Mouse (Mus musculus) heart, embryonic 12.5 days (tissue): ENCODE results near the gene Tbc1d21. TPM values are rescaled to one million over a fixed set of nuclear protein-coding genes. Genes with fewer than 3 reads are reported as not detected.

Source experiments
- ATAC-seq: fragments of 200-750 bp; cut with Nextera tagmentation; 2 replicates; pipeline ENCODE4 v1.8.0; 2017; ENCODE audit warnings: moderate TSS enrichment, moderate library complexity; ENCODE audit not compliant: insufficient number of reproducible peaks, low FRiP score
- H3K27ac ChIP-seq: fragments of 300-500 bp; sonication (generic); 2 replicates; pipeline ENCODE4 v1.5.1; 2016; ENCODE audit warnings: mild to moderate bottlenecking, moderate library complexity; ENCODE audit not compliant: poor library complexity, severe bottlenecking
- H3K27me3 ChIP-seq: fragments of 300-500 bp; sonication (generic); replicated peaks from 2 replicates; pipeline ENCODE4 v1.6.1; 2016; ENCODE audit warnings: mild to moderate bottlenecking, moderate library complexity
- H3K36me3 ChIP-seq: fragments of 300-500 bp; sonication (generic); 2 replicates; pipeline ENCODE4 v1.6.1; 2016; ENCODE audit warnings: mild to moderate bottlenecking, moderate library complexity
- H3K4me1 ChIP-seq: fragments of 300-500 bp; sonication (generic); replicated peaks from 2 replicates; pipeline ENCODE4 v1.6.1; 2016; ENCODE audit warnings: mild to moderate bottlenecking
- H3K4me2 ChIP-seq: fragments of 300-500 bp; sonication (generic); 2 replicates; pipeline ENCODE4 v1.6.1; 2016; ENCODE audit warnings: mild to moderate bottlenecking, moderate library complexity
- H3K4me3 ChIP-seq: fragments of 300-500 bp; sonication (generic); 2 replicates; pipeline ENCODE4 v1.5.1; 2016; ENCODE audit warnings: mild to moderate bottlenecking
- H3K9ac ChIP-seq: fragments of 300-500 bp; sonication (generic); 2 replicates; pipeline ENCODE4 v1.6.1; 2016; ENCODE audit warnings: mild to moderate bottlenecking, moderate library complexity
- H3K9me3 ChIP-seq: fragments of 300-500 bp; sonication (generic); replicated peaks from 2 replicates; pipeline ENCODE4 v1.6.1; 2016; ENCODE audit warnings: mild to moderate bottlenecking, moderate library complexity
- WGBS: fragments of 180-500 bp; shearing (Covaris S2); methylation state at CpG from one replicate; pipeline ENCODE4 v1.1.7; 2016; 5-methylcytosine and 5-hydroxymethylcytosine counted together
- polyA plus RNA-seq: library from polyadenylated mRNA; unstranded; fragments of >200 nt; fragmentation: Nextera tagmentation; extraction: Ambion mirVana; gene quantifications from 2 replicates; pipeline ENCODE4 v1.2.1, GENCODE M21; 2016

Tbc1d21 gene
- polyA plus RNA-seq, 1 experiment from 2014 or later, result not detected

GRCm38 (mm10) chr9:58373912-58374431 is 3.7 kb upstream of the Tbc1d21 start:
- Histone ChIP-seq H3K36me3 (no peaks in the 10 kb centered on the region), H3K9me3 (no peaks in the 10 kb centered on the region), H3K4me1 (peaks cover 9% of the 10 kb centered on the region), H3K9ac (no peak overlapping the region), H3K27ac (no peak overlapping the region), H3K27me3 (peaks cover 8% of the 10 kb centered on the region; the same call in 1 of the 2 replicates), H3K4me2 (no peak overlapping the region), H3K4me3 (no peak overlapping the region)
- ATAC-seq, result no peak
- 75% methylated on average over 12 of the region's 12 CpGs for WGBS

DNA sequence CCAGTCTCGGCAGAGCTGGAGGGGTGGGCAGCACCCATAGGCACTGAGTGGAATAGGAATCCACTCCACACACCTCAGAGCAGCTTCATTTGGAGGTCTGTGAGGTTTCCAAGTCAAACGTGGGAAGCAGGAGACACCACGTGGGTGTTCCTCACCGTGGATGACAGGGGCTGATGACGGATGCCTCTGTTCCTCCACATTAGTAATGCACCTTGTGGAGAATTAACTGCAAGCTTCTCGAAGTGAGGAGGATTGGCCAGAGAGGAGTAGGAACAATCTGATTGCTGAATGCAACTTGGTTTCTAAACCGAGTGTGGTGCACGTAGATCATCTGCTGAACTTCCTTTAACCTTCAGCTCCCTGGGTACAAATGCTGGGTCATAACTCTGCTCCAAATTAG is 1.7 kb upstream of the Tbc1d21 start:
- no peak for ATAC-seq
- H3K9me3 ChIP-seq, result no peaks in the 10 kb centered on the region
- H3K9ac ChIP-seq, result no peak overlapping the region
- no peaks in the 10 kb centered on the region for H3K4me1 ChIP-seq
- H3K4me2 ChIP-seq, result no peak overlapping the region
- H3K36me3 ChIP-seq, result no peaks in the 10 kb centered on the region
- H3K27me3 ChIP-seq, result peaks cover 8% of the 10 kb centered on the region; the same call in 1 of the 2 replicates
- H3K4me3 ChIP-seq, result no peak overlapping the region
- H3K27ac ChIP-seq, result no peak overlapping the region
- 54% methylated on average over 8 of the region's 8 CpGs for WGBS

- Histone ChIP-seq H3K9me3 (no peaks in the 10 kb centered on the region), H3K27ac (no peak overlapping the region), H3K9ac (no peak overlapping the region), H3K27me3 (peaks cover 8% of the 10 kb centered on the region; the same call in 1 of the 2 replicates), H3K4me2 (no peak overlapping the region), H3K4me1 (no peaks in the 10 kb centered on the region), H3K4me3 (no peak overlapping the region), H3K36me3 (no peaks in the 10 kb centered on the region)
- WGBS, result 44% methylated on average over 6 of the region's 6 CpGs
- ATAC-seq, result no peak
Measured at GRCm38 (mm10) chr9:58369644-58370043, 611 bp downstream of the Tbc1d21 start.

GRCm38 (mm10) chr9:58364325-58364724 is 5.9 kb downstream of the Tbc1d21 start:
- 0 out of 2 replicates have a peak, but pooled peaks cover 8% of the 10 kb centered on the region for H3K27me3 ChIP-seq
- no peak overlapping the region for H3K9ac ChIP-seq
- no peak for ATAC-seq
- no peak overlapping the region for H3K4me2 ChIP-seq
- H3K4me1 ChIP-seq, result no peaks in the 10 kb centered on the region
- H3K36me3 ChIP-seq, result no peaks in the 10 kb centered on the region
- H3K9me3 ChIP-seq, result no peaks in the 10 kb centered on the region
- no peak overlapping the region for H3K27ac ChIP-seq
- no peak overlapping the region for H3K4me3 ChIP-seq
- WGBS, result 80% methylated on average over 8 of the region's 8 CpGs

DNA sequence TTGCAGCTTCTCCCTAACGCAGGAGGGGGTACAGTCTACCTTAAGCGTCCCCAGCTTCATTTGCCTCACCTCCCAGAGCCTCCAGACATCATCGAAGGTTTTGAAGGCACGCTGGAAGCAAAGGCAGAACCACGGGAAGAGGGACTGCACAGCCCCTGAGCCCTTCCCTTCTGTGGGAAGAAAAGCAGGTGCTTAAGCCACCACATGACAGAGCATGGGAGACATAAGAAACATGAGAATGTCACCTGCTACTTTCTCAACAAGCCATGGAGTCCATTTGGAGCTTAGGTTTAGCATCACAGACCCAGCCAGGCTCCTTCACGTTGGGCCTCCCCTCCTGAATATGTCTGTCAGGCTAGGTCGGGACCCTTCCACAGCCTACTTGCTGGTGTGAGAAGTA is 8.3 kb downstream of the Tbc1d21 start:
- H3K4me1 ChIP-seq, result no peaks in the 10 kb centered on the region
- no peaks in the 10 kb centered on the region for H3K36me3 ChIP-seq
- no peaks in the 10 kb centered on the region for H3K9me3 ChIP-seq
- 0 out of 2 replicates have a peak, but pooled peaks cover 8% of the 10 kb centered on the region for H3K27me3 ChIP-seq
- ATAC-seq, result no peak
- no peak overlapping the region for H3K27ac ChIP-seq
- 79% methylated on average over 7 of the region's 7 CpGs for WGBS
- no peak overlapping the region for H3K4me2 ChIP-seq
- H3K4me3 ChIP-seq, result no peak overlapping the region
- no peak overlapping the region for H3K9ac ChIP-seq

- Histone ChIP-seq H3K9ac (no peak overlapping the region), H3K9me3 (no peaks in the 10 kb centered on the region), H3K4me3 (no peak overlapping the region), H3K4me1 (no peaks in the 10 kb centered on the region), H3K4me2 (no peak overlapping the region), H3K27ac (no peak overlapping the region), H3K36me3 (no peaks in the 10 kb centered on the region), H3K27me3 (0 out of 2 replicates have a peak, but pooled peaks cover 8% of the 10 kb centered on the region)
- 71% methylated on average over 1 of the region's 1 CpGs for WGBS
- ATAC-seq, result no peak
Measured at GRCm38 (mm10) chr9:58361373-58361772, 8.9 kb downstream of the Tbc1d21 start.

DNA sequence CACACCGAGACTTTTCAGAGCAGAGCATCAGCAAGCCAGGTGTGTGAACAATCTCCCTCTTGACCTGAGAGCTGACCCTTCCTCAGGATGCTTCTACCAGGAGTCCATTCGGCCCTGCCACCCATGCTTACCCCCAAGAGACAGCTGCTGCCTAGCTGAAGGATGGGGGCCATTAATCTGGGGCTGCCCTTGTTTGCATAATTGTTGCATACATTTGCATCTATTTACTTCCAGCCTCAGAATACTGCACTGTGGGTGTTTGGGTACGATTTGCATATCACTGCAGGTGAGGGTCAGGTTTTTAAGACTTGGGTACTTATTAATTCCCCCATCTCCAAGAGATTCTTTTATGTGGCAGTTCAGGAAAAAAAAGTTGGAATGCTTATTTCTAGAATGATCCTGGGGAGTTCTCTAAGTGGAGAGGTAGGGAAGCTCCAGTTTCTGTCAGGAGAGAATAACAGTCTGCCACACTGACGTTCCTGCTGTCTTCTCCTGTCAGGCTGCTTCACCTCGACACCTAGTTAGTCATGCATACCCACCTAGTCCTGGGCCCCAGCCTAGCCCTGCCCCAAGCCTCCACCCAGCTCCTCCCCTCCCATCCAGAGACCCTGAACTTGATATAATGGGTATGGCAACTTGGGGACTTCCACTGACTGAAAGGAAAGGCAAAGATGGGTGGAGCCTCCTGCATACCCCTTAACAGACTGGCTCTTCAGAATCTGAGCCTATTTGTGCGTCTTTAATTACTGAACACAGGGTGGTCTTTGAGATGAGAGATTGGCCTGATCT is 14.8 kb downstream of the Tbc1d21 start:
- H3K4me2 ChIP-seq, result no peak overlapping the region
- 27% methylated on average over 6 of the region's 6 CpGs for WGBS
- H3K27ac ChIP-seq, result no peak overlapping the region
- no peak overlapping the region for H3K4me3 ChIP-seq
- no peaks in the 10 kb centered on the region for H3K36me3 ChIP-seq
- no peaks in the 10 kb centered on the region for H3K4me1 ChIP-seq
- ATAC-seq, result no peak
- no peak overlapping the region for H3K9ac ChIP-seq
- H3K27me3 ChIP-seq, result no peaks in the 10 kb centered on the region
- no peaks in the 10 kb centered on the region for H3K9me3 ChIP-seq

DNA sequence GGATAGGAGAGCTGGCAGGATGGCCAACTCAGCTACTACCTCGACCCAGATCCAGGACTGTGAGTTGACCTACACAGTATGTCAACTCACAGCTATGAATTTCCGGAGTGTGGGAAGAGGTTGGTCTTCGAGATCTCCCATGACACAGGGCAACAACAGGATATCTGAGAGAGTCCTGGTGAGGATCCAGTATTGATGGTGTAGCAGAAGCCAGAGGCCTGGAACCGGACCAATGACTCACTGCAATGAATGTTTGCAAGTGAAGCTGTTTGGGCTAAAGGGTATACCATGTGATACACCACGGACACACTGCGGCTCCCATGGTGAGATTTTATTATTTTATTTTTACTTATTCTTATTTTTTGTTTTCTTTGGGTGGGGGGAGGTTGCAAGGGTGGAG is 15.6 kb downstream of the Tbc1d21 start:
- Histone ChIP-seq H3K27ac (no peak overlapping the region), H3K4me3 (no peak overlapping the region), H3K27me3 (no peaks in the 10 kb centered on the region), H3K36me3 (no peaks in the 10 kb centered on the region), H3K9me3 (no peaks in the 10 kb centered on the region), H3K4me1 (no peaks in the 10 kb centered on the region), H3K4me2 (no peak overlapping the region), H3K9ac (no peak overlapping the region)
- WGBS, result 76% methylated on average over 6 of the region's 6 CpGs
- ATAC-seq, result no peak

DNA sequence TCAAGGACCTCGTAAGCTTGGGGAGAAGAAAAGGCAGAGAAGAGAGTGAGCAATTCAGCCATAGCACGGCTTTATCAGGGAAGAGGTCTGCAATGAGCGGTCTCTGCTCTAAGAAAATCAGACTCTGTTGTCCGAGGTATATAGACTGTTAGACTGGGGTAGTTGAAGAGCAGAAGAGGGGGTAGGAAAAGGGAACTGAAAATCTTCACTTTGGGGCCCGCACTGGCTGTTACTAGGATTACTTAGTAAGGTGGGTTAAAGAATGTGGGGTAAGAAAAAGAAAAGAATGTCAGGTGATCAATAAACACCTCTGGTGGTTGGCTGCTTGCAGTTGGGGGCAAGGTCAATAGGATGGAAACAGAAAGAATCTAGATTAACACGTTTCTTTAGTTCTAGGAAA is 17.0 kb downstream of the Tbc1d21 start:
- ATAC-seq, result no peak
- H3K36me3 ChIP-seq, result no peaks in the 10 kb centered on the region
- H3K27ac ChIP-seq, result no peak overlapping the region
- no peak overlapping the region for H3K4me2 ChIP-seq
- H3K9ac ChIP-seq, result no peak overlapping the region
- H3K9me3 ChIP-seq, result no peaks in the 10 kb centered on the region
- no peaks in the 10 kb centered on the region for H3K27me3 ChIP-seq
- no peaks in the 10 kb centered on the region for H3K4me1 ChIP-seq
- no peak overlapping the region for H3K4me3 ChIP-seq
- WGBS, result 78% methylated on average over 6 of the region's 6 CpGs

- H3K27ac ChIP-seq, result no peak overlapping the region
- H3K4me3 ChIP-seq, result no peak overlapping the region
- 80% methylated on average over 6 of the region's 6 CpGs for WGBS
Measured at GRCm38 (mm10) chr9:58347795-58348194, 22.5 kb downstream of the Tbc1d21 start.

DNA sequence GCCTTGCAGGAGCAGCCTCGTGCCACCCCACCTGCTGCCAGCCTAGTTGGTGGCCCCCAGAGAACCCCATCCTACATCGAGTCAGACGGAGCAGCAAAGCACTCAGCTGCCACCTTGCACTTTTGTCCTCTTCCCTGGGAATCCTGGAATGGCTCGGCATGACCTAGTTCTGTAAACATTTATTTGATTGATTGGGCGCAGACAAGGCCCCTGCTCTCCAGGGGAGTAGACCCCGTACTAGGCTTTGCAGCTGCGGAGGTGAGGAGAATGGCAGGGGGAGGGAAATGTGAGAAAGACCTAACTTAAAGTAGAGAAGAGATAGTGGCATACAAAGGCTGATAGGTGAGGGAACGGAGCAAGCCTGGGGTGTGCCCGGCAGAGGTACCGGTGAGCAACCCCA is 23.8 kb downstream of the Tbc1d21 start:
- Histone ChIP-seq H3K36me3 (no peaks in the 10 kb centered on the region), H3K9ac (no peak overlapping the region), H3K27ac (no peak overlapping the region), H3K4me1 (peaks cover 6% of the 10 kb centered on the region), H3K4me3 (no peak overlapping the region), H3K4me2 (0 out of 2 replicates have a peak overlapping the region, but pooled peaks have one; percentile 3), H3K27me3 (peaks cover 7% of the 10 kb centered on the region), H3K9me3 (no peaks in the 10 kb centered on the region)
- ATAC-seq, result no peak
- 21% methylated on average over 10 of the region's 10 CpGs for WGBS

More at GRCm38 (mm10) chr9:58347795-58348194, 22.5 kb downstream of the Tbc1d21 start:
- Histone ChIP-seq H3K9me3 (no peaks in the 10 kb centered on the region), H3K4me2 (no peak overlapping the region), H3K36me3 (no peaks in the 10 kb centered on the region), H3K27me3 (peaks cover 7% of the 10 kb centered on the region), H3K9ac (no peak overlapping the region), H3K4me1 (peaks cover 6% of the 10 kb centered on the region)
- no peak for ATAC-seq
